Mouse (Mus musculus) adrenal gland, postnatal 36 days (tissue): ENCODE measurements around the gene Sox5. TPM values are rescaled to one million over a fixed set of nuclear protein-coding genes. Genes with fewer than 3 reads are reported as not detected.
A peak's percentile ranks its signal among the peaks of the same experiment; 100 is the strongest.

ENCODE experiments used
- DNase-seq, 2 experiments: peaks; one replicate each; pipeline ENCODE4 v3.0.0; 2021; ENCODE audit warnings: mixed read lengths in 1 of 2
- total RNA-seq, 2 experiments: library from RNA; stranded (reverse); gene quantifications; 2 replicates each; pipeline ENCODE4 v1.2.3; 2021

The Sox5 gene
- total RNA-seq, 2 experiments from 2014 or later: 9.5 to 29.2 TPM

DNA sequence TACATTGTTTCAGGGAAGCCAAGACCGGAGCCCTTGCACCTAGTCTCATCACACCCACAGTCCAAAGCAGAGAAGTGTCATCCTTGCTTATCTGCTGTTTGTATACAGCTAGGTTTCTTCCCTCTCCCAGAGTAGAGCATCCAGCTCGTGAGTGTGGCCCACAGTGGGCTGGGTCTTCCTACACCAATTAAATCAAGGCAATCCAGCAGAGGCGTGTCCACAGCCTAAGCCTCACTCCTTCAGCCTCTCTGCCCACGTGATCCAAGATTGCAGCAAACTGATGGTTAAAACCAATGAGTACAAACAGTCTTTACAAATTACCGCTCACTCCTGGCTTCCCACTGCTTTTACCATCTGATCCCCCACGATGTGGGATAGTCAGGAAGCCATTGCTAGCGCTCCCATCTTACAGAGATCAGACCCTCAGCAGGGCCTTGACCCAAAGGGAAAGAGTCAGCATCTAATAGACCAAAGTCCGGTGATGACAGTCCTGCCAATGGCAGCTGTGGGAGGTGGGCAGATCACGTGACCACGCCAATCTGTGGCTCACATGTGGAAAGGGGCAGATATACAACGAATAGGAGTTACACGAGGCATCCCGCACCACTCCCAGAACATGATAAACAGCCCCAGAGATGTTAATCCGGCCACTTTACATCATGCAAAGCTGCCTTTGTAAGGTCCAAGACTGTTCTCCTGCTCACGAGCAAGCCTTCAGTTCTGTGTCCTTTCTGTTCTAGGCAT, 9.4 kb downstream of the Sox5 start:
- DNase-seq: no peak

DNA sequence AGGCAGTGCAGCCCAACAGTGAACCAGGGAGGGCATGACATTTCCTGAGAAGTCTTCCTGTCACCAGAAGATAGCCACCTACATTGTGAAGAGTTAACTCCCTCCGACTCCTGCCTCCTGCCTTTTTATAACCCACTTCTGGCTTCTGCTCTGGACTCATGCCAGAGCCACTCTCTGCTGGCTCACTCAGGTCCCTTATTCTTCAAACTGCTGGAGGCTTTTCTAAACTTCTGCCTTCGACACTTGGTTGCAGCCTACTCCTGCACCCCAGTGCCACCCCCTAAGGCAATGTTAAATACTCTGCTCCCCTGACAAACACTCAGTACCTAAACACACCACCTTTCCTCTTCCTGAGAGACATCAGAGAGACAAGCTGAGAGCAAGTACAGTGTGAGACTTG, 12.7 kb downstream of the Sox5 start:
- no peak for DNase-seq

DNA sequence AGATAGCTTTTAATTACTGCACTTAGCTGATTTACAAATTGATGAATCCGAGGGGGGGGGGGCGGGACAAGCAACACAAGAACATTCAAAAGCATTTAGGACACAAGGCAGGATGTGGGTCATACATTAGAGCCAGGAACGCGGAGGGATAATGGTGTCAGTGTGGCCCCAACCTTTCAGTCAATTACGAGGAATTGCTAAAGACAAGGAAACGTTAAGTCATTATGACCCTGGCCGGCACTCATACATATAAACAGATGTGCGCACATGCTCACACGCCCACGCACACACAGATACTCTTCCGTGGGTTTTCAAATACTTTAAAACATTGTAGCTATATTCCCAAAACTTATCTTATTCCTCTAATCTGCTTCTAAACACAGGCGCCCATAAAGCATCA, 19.9 kb downstream of the Sox5 start:
- DNase-seq: no peak

DNA sequence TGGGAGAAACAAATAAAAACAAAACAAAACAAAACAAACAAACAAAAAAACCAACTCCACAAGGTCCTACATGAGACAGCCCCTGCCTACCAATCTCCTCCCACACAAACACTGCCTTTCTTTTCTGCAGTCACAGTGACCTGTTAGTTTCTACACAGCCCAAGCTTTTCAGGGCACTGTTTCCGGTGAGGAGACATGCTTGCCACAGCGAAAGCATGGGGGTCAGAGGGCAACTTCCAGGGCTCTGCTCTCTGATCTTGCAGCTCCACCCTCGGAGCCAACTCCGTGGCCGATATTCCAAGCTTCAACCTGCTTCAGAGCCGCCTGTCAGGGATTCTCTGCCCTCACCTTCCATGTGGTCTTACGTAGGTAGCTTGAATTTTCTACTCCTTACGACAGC, 22.6 kb downstream of the Sox5 start:
- no peak for DNase-seq

DNA sequence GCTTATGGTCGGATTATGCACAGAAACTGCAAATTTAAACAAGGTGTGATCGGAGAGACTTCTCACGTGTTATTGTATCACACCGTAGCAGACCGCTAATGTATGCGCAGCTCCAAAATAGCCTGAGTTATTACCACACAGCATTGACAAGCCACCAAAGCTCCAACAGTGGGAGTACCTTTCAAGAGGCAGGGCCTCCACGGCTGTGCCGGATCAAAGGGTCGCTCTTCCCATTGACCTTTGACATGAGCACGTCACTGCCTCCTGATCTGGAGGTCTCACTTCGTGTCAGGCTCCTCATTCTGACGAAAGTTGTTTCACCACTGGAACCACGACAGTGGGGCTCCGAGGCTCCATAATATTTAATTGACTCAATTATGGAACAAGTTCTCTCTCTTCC, 24.4 kb downstream of the Sox5 start:
- DNase-seq: no peak

DNA sequence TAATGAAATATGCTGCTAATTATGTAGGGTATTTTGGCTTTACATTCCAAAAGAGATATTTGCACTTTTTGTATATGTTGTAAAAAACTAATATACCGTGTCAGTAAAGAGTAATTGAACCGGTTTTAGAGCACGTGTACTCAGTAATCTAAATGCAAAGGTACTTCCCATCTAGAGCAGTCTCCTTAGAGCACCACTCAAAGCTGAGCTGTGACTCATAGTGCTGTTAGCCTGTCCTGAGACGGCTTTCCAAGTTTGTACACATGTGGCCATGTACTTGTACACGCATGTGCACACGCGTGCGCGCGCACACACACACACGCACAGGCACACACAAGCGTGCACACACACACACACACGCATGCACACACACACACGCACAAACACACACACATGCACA, 25.3 kb downstream of the Sox5 start:
- no peak for DNase-seq

DNA sequence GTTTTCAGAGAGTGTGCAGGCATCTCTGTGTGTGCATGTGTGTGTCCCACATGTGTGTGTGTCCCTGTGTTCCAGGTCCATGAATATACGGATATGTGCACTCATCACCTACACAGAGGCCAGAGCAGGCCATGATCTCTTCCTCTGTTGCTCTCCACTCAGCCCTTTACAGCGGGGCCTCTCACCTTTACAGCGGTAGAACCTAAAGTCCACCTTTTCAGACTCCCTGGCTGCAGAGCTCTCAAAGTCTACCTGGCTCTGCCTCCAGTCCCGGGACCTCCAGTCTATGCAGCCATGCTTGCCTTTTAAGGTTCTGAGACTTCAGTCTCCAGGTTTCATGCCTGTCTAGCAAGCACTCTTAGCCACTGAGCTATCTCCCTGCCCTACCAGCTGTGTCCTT, 26.5 kb downstream of the Sox5 start:
- no peak for DNase-seq

DNA sequence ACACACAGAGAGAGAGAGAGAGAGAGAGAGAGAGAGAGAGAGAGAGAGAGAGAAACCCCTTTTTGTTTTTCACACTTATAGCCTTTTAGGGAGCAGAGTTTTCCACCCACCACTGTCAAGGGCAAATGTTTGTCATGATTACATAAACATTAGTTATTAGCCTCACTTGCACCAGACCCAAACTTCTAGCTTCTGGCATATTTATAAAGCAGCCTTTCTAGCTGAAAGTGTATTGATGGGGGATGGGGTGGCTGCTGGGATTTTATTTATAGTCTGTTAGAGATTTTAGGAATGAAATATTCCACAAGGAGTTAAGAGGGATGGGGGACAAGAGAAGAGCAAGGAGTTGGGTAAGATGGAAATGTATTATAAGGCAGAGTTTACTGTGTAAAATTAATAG, 27.4 kb downstream of the Sox5 start:
- peak in 1 of 2 experiments; percentile 61 for DNase-seq

DNA sequence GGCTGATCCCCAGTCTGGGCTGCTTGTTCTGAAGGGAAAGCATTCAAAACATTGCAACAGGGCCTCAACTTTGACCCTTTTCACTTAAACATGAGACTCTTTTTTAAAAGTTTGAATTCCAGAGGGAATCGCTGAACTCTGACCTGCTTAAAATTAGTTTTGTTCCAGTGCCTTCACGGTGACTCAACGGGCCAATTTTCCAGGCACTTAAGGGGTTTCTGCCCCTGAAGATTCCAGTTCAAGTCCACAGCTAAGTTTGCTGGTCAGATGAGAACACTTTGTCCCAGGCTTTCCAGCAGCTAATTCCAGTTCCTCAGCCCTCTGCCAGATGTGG, 27.8 kb downstream of the Sox5 start:
- DNase-seq: peak; percentile 20 to 54

DNA sequence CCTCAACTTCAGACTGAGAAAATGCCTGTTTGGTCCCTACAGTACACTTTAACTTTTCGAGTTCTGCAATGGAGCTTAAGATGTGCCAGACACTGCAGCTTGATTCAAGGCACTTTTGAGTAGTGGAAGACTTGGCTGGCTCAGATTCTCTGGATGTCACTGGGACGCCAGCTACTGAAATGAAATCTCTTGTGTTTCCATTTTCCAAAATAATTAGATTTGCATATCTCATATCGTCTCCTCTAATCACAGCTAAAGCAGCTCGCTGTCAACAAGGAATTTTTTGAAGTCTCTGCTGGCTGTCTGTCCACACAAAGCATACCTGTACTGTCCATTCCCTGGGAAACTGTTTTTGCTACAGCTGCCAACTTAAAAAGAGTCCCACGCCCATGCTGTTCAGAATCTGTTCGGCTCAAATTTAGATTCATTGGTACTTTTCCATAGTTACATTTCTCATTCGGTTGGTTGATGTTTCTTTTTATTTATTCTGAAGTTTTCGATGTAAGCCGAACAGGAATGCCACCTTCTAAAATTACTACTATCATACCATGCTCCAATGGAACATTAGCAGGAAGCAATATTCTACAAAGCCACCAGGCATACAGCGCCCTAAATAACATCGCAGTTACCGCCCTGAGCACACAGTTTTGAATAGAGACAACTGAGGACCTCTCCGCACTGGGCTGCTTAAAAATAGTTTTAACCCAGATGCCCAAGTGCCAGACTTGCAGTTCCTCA, 28.4 kb downstream of the Sox5 start:
- no peak for DNase-seq

DNA sequence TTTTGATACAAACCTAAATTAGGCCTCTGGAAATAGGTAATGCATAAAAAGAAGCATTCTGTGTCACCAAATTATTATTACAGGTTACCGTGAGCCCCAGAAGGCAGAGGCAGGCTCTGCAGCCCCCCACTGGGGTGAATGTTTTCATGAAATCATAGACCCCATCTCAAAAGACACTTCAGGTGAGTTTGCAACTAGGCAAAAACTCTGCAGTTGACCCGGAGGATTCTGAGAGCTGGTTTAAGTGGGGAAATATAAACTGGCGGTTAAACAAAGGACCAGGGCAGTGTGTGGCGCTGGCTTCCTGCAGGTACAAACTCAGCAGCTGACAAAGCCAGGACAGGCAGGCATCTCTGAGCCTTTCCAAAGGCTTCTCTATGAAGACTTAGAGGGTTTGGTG, 30.2 kb downstream of the Sox5 start:
- no peak for DNase-seq

DNA sequence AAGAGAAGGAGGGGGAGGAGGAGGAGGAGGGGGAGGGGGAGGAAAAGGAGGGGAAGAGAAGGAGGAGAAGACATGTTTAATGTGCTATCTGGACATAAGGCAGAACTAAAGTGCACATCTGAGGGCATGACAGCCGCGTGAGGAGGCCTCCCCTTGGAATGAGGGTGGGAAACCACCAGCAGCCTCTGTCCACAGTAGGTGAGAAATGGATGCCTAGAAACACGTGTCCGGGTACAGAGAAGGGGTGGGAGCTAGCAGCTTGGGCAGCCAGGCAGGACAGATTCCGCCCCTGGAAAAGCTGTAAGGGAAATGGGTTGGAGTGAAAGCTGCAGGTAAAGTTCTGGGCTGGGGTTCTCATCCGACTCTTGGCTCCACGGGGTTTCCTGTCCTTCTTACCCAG, 31.6 kb downstream of the Sox5 start:
- no peak for DNase-seq

DNA sequence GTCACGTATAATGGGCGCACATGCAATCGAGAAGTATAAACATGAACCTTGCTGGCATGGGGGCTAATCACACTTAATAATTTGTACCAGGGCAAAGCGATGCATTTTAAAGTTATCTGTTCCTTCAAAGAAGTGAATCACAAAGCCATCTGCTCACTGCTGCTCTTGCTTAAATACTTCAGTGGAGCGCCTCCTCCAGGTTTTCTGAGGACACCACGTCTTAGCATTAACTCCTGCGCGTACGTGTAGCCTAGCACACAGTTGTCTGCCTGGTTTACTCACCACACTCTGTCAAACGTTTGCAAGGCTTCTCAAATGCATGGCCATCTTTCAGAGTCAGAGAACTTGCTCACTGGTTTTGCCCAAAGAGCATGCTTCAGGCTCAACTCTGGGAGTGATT, 35.3 kb downstream of the Sox5 start:
- no peak for DNase-seq

DNA sequence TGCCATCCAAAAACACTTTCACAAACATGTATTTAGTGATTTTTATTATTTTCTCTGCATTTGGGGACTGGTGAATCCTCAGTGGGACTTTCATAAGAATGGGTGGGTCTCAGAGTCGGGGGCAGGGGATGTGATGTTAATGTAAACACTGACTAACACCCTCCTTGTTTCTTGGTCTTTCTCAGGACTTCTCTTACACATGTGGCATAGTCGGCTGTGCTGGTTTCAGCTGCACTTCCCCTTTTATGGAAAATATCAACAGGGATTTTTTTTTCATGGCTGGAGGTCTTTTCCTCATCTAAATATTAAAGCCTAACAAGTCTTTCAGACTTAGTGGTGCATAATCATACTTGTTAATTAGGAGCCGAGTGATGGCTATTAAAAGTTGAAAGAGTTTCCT, 39.2 kb downstream of the Sox5 start:
- no peak for DNase-seq

DNA sequence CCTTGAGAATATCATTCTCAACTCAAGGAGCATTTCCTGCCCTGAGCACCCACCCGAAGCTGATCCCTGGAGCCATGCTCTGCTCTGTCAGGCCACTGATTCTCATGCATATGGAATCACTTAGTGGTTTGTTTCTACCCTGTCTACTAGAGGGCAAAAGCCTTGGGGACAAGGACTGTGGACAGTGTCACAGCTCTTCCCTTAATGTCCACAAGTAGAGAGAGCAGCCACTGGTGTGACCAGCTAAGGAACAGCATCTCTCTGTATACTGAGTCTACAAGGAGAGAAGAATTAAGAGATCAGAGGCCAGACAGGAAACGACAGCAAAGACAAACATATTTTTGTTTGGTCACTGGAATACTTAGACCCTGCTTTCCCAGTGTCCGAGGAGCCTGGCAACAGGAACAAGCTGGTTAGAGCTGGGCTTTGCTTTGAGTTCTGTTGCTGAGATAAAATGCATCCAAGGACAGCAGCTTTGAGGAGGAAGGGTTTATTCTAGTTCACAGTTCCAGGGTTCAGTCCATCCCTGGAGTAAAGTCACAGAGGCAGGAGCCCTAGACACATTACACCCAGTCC, 40.6 kb downstream of the Sox5 start:
- DNase-seq: no peak

DNA sequence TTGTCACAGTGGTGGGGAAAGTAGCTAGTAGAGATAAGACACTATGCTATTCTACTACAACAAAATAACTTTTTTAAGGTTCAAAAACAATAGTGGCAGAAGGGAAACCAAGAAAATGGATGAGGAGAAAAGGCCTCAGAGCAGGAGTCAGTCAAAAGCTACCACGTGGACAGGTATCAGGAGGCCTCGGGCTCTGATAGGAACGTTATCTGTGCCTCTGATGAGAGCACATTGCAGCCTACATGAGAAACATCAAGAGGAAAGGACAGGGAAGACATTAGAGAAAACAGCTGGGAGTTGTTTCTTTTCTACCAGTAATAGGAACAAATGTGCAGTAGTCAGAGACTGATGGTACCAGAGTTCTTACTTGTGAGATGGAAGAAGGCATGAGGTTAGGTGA, 41.4 kb downstream of the Sox5 start:
- DNase-seq: no peak

DNA sequence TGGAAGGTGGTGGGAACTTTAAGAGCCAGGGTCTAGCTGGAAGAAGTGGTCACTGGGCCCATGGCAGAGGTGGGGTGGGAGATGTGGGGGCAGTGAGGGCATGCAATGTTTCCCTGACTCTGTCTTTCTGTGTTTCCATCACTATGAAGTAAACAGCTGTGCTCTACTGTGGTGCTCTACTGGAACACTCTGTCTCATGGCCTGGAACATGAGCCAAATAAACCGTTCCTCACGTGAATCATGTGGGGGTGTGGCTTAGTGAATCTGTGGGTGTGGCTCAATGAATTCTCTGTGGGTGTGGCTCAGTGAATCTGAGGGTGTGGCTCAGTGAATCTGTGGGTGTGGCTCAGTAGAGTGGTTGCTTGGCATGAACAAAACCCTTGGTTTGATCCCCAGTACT, 42.0 kb downstream of the Sox5 start:
- DNase-seq: no peak

DNA sequence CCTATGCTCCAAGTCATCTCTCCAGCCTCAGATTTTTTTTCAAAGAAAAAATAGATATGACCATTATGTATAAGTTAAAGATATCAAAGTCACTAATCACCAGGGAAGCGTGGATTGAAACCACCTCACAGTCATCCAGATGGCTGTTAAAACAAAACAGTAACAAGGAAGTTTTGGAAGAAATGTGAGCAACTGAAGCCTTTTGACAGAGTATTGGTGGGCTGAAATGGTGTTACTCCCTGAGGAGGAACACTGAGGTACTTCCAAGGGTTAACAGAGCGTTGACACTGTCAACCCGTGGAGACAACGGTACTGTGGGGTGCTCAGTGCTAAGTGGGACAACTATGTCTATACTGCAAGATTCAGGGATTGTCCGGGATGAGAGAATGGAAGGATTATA, 44.0 kb downstream of the Sox5 start:
- DNase-seq: no peak

DNA sequence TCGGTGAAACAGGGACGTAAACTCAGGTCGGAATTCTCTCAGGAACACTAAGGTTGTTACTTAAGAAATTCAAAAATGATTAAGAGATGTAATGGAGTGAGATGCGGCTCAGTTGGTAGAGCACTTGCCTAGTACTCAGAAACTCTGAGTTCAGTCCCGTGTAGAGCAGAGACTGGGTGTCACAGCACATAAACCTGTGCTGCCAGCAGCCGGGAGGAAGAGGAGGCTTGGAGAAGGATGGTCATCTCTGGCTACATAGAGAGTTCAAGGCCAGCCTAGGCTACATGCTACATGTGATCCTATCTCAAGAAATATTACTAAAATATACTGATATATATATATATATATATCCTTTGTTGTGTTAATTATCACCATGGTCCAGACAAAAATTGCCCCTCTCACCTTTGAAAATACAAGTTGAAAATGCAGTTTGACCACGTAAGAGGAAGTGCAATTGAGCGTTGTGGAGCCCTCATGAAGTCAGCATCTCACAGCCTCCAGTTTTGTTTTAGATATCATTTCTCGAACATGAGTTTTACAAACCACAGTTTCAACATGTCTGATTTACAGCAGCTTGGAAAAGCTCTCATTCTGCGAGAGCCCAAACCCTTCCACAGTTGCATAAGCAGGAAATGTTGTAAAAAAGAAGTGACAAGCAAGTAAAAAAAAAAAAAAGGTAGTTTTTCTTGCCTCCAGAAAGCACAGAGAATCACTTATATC, 50.4 kb downstream of the Sox5 start:
- DNase-seq: no peak

DNA sequence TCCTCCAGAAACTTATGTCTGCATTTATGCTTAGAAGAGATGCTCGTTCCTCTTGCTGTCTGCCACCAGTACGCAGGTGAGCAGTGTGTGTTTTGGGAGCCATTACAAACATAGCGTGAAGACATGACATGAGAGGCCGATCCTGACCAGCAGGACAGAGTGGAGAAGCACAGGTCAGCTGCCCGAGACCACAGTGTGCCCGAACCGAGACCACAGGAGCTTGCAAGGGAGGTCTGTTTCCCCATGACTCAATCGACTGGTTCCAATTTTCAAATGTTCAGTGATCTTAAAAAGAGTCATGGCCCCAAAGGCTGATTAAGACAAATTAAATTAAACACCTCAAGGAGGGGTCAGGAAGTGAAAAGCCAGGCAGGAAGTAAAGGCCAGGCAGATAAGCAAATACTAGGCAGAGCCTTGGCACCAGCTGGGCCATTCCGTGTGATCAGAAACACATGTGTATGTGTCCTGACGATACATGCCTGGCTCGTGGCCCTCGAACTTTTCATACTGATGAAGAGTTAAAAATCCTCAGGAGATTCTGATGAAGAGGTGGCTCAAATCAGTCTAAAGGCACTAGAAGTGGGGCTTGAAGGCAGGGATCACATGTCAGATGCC, 58.1 kb downstream of the Sox5 start:
- no peak for DNase-seq

DNA sequence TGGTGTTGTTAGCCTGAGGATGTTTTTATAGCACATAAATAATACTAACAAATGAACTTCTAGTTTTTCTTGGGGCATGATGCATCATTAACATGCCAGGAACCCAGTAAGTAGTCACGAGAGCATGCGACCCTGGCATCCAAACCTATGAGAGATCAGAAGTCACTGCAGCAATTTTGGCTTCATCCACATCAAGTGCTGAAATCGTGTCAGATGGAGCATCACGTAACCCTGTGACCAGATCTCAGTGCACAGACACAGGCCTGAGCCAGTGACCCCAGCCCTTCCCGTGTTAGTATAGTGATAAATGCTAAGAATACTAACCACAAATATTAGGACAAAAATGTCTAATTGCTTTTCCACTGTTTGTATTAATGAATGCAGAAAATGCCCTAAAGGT, 58.8 kb downstream of the Sox5 start:
- no peak for DNase-seq

DNA sequence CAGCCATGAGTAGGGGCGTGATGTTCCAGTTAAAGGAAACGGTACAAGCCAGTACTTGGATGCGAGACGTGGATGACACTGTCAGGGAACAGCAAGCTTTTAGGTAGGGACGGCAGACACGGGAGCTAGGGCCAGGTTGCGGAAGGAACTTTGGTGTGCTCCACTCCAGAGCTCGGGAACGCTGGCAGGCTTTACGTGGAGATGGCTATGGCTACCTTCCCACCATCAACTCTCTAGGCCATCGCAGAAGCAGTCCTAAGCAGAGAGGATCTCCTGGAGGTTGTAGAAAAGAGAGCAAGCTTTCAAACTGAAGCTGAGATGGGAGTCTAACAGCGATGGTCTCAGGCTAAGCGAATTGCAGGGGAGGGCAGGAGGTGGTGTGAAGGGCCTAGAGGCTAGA, 60.9 kb downstream of the Sox5 start:
- DNase-seq: no peak

DNA sequence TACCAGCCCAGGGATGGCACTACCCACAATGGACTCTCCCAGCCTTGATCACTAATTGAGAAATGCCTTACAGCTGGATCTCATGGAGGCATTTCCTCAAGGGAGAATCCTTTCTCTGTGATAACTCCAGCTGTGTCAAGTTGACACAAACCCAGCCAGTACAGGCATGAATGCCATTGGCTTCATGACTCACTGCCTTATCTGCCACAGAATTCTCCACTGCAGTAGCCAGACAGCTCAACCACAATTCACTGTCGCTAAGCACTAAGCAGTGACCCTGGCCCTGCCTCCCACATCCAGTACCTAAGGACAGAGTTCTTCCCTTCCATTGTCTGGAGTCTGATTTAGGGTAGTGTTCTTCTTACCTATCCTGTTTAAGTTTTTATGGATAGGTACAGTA, 65.4 kb downstream of the Sox5 start:
- peak; percentile 70 to 77 for DNase-seq
